Mouse (Mus musculus) cerebellum, adult (tissue): ENCODE results near the gene Gpn2.

ENCODE experiments used
- ATAC-seq: cut with Nextera tagmentation; 2 replicates; pipeline ENCODE4 v1.9.2; 2017; ENCODE audit warnings: mild to moderate bottlenecking, moderate library complexity, mixed read lengths; ENCODE audit not compliant: insufficient number of reproducible peaks, low FRiP score, low TSS enrichment

Gpn2 gene

DNA sequence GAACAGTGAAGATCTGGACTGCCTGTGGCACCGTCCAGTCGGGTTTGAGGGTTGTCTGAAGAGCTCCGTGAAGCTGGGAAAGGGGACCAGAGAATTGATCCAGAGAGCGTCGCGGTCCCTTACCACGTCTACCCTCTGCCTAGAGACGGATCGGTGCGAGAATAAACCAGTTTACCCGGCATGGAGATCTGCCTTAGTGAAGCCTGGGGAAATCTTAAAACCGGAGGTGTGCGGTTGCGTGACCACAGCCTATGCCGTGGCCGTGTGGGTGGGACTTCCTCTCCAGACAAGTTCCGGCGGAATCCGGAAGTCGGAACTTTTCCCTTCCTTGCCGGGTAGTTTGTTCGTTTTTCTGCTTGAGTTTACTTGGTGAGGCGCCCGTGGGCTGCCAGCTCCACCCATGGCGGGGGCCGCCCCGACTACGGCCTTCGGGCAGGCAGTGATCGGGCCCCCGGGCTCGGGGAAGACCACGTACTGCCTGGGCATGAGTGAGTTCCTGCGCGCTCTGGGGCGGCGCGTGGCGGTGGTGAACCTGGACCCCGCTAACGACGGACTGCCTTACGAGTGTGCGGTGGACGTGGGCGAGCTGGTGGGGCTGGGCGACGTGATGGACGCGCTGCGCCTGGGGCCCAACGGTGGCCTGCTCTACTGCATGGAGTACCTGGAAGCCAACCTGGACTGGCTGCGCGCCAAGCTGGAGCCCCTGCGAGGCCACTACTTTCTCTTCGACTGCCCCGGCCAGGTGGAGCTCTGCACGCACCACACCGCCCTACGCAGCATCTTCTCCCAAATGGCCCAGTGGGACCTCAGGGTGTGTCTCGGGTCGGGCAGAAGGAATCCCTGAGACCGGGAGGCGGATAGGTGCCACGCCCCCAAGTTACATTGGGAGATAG is at the start of gene Gpn2:
Gene Gpn2, plus strand, starts transcription at position 304 of the 893 bp plus-strand sequence.
- ATAC-seq: peak; percentile 79; the same call in 1 of the 2 replicates

DNA sequence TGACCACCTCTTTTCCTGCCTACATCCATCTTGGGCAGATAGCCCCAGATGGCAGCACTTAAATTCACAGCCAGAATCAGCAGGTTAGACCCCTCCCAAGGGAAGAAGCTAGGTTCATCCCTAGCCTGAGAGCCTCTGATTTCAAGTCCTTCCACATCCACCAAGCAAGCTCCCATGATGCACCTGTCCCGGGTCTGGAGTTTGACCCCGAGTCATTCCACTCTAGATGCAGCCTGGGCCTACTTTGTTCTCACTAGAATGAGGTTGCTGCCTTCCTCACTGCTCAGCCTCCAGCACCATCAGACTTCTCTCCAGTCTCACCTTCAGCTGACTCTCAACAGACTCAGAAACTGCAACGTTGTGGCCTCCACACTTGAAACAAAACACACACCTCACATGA is 48.1 kb upstream of the Gpn2 start:
- ATAC-seq: no peak

DNA sequence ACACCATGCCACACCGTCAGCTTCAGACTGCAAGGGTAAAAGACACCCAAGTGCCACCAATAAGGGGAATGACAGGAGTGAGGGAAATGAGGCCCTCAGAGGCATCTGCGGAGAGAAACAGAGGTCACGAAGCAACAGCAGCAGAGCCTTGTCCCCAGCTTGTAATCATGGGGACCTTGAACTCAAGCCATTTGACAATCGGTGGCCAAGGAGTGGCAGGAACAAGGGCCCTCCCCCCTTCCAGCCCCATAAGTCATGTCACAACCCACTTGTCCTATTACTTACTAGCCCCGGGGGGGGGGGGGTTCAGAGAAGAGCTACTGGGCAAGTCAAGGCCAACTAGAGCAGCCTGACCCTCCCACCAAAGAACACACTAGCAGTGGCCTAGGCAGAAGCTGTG is 47.5 kb upstream of the Gpn2 start:
- ATAC-seq: no peak

DNA sequence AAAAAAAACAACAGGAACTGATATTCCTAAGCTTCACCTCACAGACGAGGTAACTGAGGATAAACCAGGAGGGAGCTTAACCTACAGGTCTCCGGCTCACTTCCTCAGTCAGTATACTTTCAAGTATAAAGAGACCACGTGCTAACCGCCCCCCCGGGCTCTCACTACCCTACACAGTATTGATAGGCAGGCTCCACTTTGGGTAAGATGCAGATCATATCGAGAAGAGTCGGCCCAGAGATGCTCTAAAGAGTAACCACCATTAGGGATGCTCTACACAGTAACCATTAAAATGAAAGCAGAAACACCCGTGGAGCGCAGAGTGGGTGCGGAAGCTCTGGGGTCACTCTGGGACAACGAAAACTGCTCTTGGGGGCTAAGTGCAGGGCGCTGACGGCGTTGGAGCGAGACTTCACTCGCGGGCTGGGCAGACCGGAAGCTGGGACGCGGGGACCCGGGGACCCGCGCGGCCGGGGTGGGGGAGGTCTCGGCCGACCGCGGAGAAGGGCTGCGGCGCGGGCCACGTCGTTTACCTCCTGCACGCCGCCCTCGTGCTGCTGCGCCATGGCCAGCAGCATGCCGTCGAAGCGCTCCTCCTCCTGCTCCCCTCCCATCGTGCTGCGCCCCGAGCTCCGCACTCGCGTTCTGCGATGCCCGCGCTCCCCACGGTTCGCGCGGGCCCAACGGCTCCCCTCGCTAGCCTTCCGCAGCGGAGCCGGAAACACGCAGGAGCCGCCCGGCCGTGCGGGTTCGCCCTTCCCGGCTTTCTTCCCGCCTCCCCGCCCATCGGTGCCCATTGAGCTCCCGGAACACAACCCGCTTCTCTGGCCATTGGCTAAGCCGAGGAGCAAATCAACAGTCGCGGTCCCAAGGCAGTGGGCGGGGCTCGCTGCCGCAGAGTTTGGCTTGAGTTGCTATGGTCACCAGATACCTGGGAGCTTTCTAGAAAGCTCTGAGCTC is 38.6 kb upstream of the Gpn2 start, which contains the start of gene Nudc:
Gene Nudc, minus strand, starts transcription at position 725 of the 960 bp plus-strand sequence.
- peak; percentile 99 for ATAC-seq

DNA sequence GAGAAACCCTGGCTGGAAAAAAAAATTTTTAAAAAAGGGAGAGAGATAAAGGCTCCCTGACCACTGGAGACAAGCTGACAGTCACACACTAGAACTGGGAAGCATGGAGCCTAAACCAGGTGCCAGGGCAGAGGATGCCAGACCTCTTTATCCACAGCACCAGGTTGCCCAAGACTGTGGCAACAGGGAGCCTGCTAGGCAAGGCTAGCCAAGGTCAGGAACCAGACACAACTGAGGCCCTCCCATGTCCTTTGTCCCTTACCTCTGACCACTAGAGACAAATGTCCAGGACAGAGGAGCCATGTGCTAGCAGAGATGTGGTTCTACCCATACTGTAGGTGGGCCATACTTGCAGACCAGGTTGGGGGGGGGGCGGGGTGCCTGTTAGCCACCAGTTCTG is 32.1 kb upstream of the Gpn2 start:
- no peak for ATAC-seq

DNA sequence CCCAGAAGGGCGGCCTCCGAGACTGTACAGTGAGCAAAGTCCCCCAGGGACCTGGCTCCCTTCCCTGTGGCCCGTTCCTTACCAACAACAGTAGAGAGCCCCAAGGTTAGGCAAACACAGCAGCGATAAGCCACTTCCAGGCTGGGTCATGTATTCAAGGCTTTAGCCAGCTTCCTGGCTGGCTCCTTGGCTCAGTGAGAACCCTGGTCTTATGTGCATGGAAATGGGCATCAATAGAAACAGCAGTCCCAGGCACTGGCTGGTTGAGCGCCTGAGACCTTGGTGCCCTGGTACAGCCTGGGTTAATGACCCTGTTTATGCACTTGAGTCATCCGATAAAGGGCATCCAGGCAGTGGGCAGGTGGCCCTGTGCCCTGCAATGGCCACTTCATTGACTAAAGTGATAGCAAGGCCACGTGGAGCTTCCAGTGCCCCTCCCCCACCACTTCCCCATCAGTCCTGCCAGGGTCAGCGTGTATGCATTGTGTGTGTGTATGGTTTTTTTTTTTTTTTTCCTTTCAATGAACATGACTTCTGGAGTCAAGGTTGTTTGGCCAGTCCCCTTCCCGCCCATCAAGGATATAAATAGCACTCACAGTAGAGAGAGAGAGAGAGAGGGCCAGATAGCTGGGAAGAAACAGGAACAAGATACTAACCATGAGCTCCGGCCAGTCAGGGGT is 31.3 kb upstream of the Gpn2 start, which contains the start of gene Nr0b2:
Gene Nr0b2, plus strand, starts transcription at position 609 of the 680 bp plus-strand sequence.
- 0 out of 2 replicates have a peak, but pooled peaks have one; percentile 40 for ATAC-seq

DNA sequence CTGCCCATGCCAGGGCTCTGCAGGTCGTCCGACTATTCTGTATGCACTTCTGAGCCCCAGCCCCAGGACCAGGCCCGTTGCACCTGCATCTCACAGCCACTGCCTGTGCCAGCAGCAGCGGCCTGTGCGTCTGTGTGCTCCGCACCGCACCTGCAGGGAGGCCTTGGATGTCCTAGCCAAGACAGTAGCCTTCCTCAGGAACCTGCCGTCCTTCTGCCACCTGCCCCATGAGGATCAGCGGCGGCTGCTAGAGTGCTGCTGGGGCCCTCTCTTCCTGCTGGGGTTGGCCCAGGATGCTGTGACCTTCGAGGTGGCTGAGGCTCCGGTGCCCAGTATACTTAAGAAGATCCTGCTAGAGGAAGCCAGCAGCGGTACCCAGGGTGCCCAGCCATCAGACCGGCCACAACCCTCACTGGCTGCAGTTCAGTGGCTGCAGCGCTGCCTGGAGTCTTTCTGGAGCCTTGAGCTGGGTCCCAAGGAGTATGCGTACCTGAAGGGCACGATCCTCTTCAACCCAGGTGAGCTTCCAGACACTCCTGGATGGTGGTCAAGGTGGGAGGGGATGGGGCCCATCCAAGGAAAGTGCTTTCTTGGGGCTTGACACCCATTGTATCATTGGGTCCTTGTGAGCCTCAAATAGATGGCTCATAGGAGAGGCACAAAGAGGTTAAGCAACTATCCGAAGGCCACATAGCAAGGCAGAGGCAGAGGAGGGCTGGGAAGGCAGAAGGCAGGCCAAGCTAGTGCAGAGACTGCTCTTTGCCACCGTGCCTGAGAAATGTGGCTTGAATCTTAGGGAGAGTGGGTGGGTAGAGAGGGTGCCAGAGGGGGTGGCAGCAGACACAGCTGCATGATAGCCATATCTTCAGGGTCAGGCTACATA is 30.5 kb upstream of the Gpn2 start:
- peak; percentile 52; the same call in 1 of the 2 replicates for ATAC-seq

DNA sequence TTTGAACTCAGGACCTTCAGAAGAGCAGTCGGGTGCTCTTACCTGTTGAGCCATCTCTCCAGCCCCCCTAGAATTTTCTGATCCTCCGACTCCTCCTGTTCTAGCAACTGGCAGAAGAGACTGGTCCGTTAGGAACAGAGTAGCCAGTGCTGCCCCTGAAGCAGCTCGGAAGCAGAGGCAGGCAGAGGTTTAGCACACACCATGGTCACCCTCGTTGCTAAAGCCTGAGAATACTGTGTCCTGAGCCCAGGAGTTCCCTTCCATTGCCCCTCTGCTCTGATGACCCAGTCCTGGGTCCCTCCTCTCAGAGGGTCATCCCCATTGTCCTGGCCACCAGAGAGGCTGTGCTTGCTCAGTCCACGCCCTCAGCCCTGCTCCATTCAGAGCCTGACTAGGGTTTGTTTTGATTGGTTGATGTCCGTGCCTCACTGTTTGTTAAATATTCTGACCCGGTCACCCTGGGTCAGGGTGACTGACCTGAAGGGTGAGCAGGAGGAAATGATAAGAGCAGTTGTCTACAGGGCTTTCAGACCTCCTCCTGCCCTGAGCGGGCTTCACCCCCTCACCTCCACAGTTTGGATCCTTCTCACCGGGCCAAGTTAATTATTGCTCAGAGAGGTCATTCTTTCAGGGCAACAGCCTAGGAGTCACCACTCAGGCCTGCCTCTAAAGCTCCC is 27.0 kb upstream of the Gpn2 start:
- ATAC-seq: no peak

DNA sequence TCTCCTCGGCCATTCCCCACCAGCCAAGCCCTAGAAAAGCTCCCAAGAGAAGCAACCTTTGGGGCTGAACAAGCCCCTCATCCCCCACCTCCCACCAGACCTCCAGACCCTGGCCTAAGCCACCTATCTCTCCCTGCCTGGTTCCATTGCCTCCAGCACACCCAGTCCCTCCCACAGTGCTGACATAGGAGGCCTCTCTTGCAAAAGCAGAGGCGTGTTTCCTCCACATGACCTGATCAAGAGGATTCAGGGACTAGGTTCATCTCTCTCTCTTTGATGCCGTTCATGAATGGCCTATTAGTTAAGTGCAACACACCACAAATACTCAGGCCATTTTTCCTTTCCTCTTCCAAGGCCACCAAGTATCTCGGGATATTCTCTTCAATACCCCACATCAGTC is 24.3 kb upstream of the Gpn2 start:
- ATAC-seq: no peak

DNA sequence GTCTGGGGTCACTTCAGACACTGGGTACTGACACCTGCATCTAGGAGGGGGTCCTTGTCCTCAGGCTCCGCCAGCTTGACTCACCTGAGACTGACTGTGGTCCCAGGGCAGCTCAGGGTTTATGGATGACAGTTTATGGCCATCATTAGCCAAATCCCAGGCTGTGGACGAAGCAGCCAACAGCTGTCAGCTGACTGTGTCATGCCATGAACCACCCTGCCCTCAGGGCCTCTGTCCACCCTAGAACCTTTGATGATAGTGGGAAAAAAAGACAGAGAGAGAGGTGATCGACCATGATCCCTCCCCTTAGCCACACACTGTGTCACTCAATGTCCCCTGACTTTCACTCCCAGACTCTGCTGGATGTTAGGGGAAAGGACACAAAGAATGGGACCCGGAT is 22.5 kb upstream of the Gpn2 start:
- no peak for ATAC-seq

DNA sequence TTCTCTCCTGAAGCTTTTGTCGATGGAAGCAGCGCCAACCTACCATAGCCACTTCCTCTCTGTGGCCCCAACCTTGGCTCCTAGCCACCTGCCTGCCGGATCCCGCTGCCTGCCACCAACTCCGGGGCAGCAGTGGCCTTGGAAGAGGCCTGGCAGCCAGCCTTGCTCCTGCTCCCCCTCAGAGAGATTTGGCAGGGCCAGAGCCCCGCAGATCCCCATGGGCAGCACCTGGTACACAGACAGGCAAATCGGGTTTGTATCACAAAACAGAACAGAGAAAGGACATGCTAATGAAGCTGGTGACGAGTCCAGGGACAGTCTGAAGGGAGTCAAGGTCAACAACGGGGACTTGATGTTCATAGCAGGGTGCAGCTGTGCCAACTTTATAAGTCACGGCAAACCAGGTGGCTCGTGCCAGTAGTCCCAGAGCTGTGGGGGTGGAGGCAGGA is 21.0 kb upstream of the Gpn2 start:
- peak; percentile 92 for ATAC-seq

DNA sequence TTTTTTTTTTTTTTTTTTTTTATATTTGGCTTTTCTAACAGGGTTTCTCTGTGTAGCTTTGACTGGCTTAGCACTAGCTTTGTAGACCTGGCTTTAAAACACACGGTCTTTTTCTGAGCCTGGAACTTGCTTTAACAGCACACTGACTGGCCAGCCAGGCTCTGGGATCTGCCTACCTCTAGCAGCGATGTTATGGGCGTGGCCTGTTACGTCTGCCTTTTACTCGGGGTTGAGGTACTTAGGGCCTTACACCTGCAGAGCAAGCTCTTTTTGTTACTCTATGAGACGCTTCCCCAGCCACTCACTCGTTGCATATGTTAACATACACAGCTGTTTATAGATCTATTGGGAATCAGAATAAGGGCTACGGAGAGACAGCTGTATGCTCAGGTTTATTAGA is 16.9 kb upstream of the Gpn2 start:
- ATAC-seq: no peak

DNA sequence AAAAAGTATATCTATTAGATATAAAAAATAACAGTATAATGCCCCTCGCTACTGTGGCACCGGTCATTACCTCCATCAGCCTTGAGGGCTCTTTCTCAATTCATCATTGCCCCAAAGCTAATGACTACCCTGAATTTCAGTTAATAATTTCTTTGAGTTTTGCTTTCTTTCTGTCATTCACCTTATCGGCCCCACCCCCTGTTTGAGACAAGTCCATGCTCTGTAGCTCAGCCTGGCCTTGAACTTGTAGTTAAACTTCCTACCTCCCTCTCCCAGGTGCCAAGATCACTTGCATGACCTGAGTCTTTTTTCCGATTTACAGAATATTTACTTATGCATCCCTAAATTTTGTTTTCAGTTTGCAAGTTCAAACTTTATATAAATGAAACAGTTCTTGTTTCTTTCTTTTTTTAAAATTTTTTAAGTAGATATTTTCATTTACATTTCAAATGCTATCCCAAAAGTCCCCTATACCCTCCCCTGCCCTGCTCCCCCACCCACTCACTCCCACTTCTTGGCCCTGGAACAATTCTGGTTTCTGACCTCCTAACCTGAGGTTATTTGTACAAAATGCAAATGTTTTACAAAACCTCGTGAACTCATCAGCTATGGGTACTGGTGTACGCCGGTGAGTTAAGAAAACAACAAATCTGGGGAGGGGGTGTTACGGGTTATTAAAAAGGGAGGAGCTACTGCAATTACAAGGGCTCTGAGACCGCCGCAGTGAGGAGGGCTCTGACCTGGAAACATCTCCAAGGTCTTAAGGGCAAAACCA is 14.7 kb upstream of the Gpn2 start:
- no peak for ATAC-seq

DNA sequence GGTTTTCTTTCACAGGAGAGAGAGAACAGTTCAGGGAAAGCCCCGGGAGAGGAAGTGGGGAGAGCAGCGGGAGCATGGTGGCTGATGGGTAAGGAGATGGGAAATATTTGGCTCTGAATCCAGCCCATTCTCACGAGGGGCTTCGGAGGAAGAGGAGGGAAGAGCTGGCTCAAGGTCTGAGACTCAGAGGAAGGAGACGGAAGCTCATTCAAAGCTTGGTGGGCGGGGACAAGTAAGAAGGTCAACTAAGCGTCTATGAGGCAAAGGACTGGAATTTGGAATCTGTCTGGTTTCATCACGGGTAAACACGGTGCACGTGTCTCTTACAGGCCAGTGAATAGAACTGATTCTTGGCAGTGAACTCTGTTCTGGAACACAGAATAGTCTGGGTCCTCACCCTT is 14.1 kb upstream of the Gpn2 start:
- no peak for ATAC-seq

DNA sequence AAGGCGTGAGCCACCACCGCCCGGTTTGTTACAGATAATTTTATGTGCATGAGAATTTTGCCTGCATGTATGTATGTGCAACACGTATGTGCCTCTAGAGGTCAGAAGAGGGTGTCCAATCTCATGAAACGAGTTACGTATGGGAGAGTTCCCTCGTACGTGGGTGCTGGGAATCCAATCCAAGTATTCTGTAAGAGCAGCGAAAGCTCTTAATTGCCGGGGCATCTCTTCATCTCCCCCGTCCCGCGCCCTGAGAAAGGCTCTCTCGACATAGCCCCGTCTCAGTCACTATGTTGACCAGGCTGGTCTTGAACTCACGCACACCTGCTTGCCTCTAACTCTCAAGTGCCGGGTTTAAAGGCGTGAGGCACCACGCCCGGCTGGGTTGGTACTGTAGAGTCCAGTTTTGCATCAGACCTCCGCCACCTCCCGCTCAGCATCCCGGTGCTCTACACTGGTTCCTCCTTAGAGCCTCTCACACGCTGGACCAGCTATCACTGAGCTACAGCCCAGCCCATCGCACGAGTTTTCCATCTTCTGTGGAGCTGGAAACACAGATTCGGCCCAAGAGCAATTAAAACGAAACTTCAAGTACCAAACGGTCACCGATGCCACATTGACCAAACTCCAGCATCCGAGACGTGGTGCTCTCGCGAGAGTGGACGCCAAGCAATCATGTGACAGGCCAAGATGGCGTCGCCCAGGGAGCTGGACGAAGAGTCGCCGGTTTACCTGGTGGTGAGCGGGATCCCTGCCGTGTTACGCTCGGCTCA is 9.9 kb upstream of the Gpn2 start, which contains the start of gene Gpatch3:
Gene Gpatch3, plus strand, starts transcription at position 676 of the 773 bp plus-strand sequence.
- ATAC-seq: peak; percentile 85; the same call in 1 of the 2 replicates

DNA sequence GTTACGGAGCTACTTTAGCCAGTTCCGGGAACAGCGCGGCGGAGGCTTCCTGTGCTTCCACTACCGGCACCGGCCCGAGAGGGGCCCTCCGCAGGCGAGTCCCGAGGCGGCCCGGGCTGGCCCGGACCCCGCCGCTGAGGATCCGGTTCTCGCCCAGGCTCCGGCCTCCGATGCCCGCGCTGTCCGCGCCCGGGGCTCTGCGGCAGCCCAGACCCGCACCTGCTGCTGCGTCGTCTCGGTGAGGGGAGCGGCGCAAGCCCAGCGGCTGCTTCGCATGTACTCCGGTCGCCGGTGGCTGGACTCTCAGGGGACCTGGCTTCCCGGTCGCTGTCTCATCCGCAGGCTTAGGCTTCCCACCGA is 9.3 kb upstream of the Gpn2 start:
- ATAC-seq: peak; percentile 13; the same call in 1 of the 2 replicates

DNA sequence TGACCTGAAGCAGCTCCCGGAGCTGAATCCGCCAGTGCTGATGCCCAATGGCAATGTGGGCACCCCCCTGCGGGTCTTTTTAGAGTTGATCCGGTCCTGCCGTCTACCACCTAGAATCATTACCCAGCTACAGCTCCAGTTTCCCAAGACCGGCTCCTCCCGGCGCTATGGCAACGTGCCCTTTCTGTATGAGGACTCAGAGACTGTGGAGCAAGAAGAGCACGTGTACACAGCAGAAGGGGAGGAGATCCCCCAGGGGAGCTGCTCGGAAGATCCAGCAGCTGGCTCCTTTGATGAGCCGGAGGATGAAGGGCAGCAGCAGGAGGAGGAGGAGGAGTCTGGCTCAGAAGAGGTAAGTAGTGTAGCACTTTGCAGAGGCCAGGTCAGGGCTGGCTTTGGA is 6.2 kb upstream of the Gpn2 start:
- ATAC-seq: no peak
